Mouse (Mus musculus) mature B cell (primary cell): Measurements from ENCODE around the gene Tigd4.
"Not testable (repeated sequence)": the region's sequence is repeated elsewhere in the genome, so short reads cannot be mapped to it uniquely, and the experiment has no call there.

Source experiments
- in situ Hi-C: fragments of 300-500 bp; cut with MboI; formaldehyde crosslinking; loops from 2 replicates; pipeline ENCODE4 v1.14.3; 2019

The Tigd4 gene

DNA sequence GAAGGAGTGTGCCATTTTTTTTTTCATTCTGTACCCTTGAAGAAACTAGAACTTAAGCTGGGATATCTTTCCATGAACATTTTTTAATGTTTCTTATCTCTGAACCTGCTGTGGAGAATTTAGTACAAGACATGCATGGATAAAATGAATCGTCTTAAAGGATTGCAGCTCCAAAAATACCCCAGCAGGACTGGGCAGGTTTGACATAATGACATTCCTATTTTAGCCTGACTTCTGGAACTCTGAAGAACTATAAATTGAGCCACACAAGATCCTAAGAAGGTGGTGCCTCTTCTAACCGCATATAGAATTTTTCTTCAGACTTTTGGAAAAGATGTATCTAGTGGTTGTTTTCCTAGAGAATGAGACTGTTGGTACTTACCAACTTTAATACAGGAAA, at the start of gene Tigd4:
TSS of gene Tigd4 (plus strand) at position 301 of the 400 bp plus-strand sequence.
- in situ Hi-C loops: no loop called here

DNA sequence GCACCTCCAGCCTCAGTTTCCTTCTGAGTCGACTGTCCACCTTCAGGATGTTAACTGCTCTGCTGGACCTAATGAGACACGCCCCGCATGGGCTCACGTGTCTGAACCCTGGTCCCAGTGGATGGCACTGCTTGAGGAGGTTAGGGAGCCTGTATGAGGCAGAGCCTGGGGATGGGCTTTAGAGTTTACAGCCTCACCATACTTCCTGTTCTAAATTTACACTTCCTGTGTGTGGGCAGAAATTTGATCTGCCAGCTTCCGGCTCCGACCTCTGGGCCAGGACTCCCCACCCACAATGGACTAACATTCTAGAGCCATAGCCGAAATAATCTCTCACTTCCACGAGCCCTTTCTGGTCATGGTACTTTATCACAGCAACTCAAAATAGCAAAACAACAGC, 46.2 kb upstream of the Tigd4 start:
- in situ Hi-C loops: loop anchor here (10.0 kb wide), 1 partner anchor 202 kb away; no protein-coding TSS in a partner anchor

DNA sequence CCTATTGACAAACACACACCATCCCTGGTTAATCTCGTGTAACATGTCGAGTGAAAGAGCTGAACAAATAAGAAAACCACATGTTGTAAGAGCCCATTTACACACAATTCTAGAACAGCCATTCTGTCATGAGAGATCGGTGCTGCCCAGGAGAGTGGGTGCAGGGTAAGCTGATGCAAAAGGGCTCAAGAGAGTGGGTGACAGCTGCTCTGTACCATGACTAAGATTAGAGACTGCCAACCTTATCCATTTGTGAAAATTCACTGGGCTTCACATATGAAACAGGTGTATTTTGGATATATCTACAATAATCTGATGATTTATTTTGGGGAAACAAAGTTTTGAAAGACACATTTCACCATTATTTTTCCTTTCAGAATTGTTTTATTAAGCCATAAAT, 37.6 kb upstream of the Tigd4 start:
- in situ Hi-C loops: no loop called here

DNA sequence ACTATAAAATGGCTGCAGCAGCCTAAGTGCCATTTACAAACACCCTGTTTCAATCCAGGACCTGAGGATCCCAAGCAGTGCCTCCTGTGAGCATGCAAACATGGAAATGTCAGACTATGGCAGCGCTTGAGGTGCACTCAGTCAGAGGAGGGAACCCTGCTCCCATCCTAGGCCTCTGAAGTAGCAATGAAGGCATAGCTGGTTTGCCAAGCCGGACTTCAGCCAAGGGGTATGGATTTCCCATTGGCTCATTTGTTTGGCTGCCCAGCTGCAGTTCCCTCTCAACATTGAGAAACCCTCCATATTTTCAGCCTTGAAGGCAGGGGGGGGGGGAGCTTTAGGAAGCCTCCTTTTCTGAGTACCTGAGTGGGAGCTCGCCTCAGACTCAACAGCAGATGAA, 35.1 kb upstream of the Tigd4 start:
- in situ Hi-C loops: no loop called here

DNA sequence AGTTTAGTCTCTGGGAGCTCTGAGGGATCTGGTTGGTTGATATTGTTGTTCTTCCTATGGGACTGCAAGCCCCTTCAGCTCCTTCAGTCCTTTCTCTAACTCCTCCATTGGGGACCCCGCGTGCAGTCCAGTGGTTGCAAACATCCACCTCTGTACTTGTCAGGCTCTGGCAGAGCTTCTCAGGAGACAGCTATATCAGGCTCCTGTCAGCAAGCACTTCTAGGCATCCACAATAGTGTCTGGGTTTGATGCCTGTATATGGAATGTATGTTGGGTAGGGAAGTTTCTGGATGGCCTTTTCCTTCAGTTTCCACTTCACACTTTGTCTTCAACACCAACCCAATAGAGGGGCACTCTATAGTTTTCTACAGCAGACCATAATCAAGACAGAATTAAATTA, 30.5 kb upstream of the Tigd4 start:
- in situ Hi-C loops: not testable (repeated sequence)

DNA sequence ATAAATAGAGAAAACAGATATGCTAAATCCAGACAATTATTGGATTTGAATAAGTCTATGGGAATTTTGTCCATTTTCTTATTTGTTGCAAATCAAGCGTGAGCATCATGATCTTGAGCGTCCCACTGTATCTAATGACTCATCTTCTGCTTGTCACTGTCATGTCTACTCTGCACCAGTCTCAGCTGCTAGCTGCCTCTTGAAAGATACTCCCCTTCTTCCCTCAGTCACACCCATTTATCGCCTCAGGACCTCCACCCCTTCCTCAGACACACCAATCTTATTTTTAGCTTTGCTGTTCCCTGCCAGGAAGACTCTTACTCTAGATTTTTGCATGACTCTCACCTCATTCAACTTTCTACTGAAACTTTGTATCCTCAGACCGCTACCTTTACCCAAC, 30.0 kb upstream of the Tigd4 start:
- in situ Hi-C loops: no loop called here

DNA sequence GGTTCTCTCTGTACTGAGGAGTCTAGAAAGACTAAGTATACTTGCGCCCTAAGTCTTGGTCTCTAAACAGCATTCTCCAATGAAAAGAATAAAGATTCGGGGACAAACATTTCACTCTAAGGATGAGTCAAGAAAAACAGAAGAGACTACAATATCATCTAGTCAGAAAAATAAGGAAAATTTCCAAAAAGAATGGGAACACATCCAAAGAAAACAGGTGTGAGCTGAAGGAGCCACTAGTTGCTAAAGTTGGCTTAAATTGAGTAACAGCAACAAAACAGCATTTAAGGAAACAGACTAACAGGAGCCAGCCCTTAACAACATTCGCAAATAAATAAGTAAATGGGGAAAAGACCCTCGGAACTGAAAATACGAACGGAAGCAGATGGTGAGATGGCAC, 24.8 kb upstream of the Tigd4 start:
- in situ Hi-C loops: no loop called here

DNA sequence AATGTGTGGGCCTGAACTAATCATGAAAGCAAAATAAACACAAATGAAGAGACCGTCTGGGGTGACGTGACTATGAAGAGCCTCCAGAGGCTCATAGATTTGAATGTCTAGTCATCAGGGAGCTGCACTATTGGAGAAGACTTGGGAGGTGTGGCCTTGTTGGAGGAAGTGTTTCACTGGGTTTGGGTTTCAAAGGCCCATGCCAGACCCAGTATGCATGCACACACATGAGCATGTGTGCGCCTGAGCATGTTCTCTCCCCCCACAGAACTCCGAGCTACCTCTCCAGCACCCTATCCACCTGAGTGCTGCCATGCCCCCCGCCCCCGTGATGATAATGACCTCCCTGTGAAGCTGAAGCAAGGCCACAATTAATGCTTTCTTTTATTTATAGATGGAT, 23.8 kb upstream of the Tigd4 start:
- in situ Hi-C loops: no loop called here

DNA sequence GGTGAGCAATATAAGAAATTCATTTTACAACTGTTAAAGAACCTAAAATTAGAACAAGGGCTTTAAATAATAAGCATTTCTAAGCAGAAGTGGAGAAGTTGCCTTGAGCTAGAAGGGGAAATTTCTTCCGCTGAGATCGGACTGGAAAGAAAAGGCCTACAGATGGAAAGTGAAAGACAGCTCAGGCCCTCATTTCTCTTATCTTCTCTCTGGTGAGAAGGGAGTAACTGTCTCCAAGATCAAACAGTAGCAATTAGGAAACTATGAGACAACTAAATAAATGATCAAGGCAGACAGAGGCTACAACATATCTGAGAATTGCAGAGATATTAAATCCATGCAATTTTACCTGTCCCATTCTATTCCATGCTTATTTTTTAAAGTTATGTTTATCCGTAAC, 22.9 kb upstream of the Tigd4 start:
- in situ Hi-C loops: no loop called here

DNA sequence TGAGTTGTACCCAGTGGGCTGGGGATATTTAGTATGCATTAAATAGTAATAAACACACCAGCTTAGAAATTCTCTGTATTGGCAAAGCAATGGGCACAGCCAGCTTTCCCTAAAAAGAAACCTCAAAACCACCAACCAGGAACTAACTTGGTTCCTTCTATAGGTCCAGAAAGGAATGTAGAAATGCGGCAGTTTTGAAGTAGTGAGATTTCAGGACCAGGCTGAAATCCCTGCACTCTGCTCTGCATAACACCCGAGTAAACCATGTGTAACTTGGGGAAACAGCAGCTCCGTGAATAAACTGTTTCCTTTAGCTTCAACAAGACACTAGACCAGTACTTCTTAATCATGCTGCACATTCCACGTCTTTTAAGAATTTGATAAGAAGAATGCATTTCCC, 12.7 kb upstream of the Tigd4 start:
- in situ Hi-C loops: no loop called here

DNA sequence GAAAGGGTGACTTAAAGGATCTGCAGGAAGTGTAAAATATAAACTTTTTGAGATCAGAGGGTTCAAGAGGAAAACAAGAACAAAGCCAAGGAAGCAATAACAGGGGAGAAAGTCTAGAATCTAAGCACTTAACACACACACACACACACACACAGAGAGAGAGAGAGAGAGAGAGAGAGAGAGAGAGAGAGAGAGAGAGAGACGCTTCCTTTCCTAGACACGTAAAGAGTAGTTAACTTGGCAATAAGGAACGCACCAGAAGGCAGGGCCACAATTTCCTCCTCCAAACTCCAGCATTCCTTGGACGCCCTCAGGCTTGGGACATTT, 11.7 kb upstream of the Tigd4 start:
- in situ Hi-C loops: no loop called here

DNA sequence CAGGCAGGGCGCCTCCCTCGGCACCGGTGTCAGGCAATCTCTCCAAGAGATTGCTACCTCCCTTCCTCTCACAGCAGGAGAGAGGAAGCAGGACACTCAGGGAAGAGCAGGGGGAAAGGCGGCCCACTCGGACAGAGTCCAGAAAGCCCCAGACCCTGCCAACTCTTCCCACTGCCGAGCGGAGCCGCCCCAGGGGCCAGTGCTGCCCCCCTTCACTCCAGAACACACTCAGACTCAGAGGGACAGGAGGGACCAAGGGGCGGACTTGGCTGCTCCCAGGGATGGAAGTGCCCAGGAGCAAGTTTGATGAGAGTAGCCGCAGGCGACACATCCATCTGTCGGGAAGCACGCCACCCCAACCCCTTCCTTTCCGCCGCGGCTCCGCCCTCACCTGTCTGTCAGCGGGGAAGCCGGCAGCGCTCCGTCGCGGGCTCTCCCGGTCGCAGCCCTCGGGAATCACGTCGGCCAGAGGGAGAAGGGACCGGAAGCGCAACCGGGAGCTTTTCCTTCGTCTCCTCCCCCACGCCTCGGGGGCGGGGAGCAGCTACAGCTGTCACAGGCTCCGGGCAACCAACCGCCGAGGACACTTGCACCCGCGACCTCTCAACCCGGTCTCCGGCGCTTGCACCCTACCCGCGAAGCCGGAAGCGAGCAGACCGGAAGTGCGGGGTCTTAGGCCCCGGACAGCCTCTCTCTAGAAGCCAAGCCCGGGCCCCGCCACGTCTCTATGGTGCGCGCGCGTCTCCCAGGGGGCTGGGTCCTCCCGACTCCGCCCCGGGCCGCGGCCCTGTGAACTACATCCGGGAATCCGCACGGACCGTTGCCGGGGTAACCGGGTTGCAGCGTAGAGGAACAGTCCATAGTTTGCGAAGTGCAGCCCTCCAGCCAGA, 11.1 kb upstream of the Tigd4 start, which contains the start of gene Arfip1:
TSS of gene Arfip1 (minus strand) at position 603 of the 890 bp plus-strand sequence.
- in situ Hi-C loops: no loop called here

DNA sequence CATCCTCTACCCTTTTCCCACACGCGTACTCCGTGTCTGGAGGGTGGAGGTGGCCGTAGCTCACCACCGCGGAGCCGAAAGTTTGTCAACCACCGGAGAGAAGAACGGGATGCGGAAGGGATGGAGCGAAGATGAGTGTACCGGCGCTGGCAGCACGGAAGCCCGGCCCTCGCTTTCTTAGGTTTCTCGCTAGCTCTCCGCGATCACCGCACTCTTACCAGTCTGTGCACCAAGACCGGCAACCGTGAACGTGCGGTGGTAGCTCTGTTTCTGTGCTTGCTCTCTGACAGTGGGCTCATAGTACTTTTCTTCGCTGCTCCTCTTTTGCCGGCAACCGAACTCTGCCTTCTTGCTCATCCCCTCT, 10.5 kb upstream of the Tigd4 start:
- in situ Hi-C loops: no loop called here

DNA sequence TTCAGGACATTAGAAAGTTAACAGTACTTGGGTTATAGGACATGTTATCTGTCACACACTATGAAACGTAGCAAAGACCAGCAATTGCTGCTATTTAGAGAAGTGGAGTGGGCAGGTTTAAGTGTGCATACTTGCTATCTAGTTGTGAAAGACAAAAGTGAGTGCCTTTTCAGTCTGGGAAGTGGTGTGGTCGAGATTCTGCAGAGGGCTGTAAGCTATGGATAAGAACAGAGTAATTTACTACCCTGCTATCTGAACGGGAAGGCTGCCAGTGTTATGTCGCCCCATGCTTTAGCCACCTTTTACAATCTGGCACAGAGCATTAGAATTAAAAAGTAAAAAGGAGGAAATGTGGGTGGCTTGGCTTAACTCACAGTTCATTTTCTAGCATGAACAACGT, 6.6 kb upstream of the Tigd4 start:
- in situ Hi-C loops: no loop called here

DNA sequence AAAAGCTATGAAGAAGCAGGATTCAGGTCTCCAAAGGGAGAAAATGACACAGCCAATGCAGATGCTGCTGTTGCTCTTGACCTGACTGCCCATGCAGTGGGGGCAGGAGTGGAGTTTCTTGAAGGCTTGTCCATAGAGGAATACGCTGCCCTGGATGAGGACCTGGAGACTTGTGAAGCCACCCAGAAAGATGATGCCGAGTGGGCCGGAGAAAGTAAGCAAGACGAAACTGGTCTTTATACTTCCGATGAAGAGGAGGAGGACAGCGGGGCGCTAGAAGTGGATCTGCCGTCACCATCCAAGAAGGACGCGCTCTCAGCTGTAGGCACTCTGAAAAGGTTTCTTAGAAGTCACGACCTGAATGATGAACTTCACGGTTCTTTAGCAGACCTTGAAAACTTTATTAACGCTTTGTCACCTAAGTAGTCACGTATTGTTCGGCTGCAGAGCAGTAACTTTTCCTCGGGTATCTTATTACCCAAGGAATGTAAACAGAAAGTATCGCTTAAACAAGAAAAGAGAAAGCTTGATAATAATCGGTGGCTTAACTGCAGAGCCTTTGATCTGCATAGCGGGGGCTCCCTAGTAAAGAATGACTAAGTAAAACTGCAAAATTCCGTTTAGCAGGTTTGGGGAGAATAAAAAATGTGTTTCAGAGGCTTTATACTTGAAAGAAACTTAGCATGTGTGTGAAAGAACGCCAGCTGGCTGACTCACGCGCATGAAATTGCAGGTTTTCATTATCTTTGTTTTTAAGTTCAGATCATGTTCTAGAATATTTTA, 1.7 kb downstream of the Tigd4 start:
- in situ Hi-C loops: no loop called here

DNA sequence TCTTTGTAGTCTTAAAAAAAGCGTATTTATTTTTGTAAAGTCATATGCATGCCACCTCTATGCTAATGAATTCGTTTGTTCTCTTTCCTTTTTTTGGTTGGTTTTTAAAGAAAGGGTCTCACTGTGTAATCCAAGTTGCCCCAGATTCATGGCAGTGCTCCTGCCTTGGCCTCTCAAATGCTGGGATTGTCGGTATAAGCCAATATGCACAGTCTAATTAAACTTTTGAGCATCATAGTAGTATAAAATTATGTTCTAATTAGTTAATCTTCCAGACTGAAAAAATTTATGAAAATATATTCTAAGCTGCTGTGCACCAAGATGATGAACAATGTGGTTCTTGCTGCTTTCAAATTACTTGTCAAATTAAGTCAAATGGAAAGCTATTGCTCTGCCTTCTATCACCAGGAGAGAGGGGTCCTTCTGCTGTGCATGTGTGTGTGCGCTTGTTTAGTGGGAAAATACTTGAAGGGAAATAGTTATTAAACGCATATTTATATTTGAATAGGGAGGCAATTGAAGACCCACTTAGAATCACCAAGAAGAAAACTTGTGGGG, 2.4 kb downstream of the Tigd4 start:
- in situ Hi-C loops: no loop called here

DNA sequence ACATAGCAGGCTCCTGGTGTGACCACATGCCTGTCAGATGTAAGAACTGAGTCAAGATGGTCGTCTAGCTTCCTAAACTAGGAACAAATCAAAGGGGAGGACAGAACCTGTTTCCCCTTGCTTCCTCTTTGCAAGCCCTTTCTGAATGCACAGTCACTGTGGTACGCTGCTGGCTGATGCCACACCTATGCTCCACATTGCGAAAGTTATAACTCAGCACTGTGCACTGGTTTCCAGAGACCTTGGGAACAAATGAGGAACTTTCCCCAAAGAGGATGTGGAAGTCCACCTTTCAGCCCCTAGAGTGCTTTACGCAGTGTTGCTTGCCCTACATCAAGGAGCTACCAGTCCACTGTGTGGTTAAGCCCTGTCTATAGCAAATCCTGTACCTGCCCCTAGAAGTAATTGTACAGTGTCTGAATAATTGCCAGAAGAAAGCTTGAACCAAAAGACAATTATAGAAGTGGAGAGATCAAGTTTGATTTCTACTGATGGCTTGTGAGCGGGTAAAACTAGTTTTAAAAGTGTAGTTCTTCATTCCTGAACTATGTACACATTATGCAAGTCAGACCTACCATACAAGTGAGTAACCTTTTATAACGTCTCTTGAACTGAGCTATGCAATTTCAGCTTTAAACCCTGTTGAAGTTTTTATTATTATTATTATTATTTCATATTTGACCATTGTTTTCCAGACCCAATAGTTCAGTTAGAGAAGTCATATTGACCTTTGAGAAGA, 4.8 kb downstream of the Tigd4 start:
- in situ Hi-C loops: no loop called here

DNA sequence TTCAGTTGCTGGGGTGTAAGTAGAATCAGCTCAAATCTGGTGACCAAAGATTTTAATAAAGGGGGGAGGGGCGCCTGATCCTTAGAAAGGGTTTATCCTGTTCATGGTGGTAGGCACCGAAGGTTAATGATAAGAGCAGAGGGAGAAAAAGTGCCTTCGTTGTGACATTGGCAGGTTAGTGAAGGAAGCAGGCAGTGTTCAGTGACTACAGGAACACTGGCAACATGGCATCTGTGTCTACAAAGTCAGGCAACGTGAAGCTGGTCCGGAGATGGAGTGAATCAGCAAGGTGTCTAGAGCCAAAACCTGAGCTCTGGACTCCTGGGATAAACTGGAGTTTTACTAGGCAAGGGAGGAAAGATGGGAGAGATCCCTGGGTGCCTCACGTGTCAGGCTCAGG, 5.4 kb downstream of the Tigd4 start:
- in situ Hi-C loops: no loop called here

DNA sequence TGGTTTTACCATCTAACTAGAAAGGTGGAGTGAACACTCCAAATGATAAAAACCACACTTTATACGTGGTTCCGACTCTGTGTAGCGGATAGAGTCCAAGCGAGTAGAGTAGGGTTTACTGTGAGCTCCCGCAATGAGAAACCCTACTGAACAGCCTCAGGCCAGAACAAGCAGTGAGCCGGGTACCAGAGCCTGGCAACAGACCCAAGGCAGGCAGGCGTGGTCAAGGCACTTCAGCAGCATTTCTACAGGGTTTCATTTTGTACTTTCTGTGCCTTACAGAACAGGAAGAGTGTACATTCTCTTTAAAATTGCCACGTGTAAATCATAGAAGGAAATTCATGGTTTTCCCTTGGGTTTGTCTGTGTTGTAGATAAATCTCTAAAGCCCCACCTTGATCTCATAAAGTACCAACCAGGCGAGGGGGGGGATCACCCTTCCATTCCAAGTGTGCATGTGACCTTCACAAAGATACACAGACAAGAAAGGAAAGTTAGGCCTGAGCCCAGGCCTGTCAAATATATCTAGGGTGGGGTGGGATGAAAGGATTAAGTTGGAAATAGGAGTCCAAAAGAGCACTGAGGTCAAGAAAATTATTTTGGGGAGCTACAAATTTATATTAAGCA, 8.6 kb downstream of the Tigd4 start:
- in situ Hi-C loops: no loop called here

DNA sequence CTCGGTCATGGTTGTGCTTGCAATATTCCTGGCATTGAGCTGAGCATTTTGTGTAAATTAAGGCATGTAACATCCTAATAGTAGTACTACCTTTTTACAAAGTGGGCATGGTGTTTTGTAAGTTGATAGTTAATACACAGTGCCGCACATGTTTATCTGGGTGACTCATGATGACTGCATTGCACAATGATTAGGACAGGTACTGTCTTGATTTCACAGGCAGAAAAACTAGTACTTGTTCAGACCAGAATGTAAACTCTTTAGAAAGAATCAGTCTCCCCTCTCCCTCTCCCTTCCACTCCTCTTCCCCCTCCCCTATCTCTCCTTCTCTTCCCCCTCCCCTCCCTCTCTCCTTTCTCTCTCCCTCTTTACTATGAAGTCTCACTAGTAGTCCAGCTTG, 9.4 kb downstream of the Tigd4 start:
- in situ Hi-C loops: no loop called here

DNA sequence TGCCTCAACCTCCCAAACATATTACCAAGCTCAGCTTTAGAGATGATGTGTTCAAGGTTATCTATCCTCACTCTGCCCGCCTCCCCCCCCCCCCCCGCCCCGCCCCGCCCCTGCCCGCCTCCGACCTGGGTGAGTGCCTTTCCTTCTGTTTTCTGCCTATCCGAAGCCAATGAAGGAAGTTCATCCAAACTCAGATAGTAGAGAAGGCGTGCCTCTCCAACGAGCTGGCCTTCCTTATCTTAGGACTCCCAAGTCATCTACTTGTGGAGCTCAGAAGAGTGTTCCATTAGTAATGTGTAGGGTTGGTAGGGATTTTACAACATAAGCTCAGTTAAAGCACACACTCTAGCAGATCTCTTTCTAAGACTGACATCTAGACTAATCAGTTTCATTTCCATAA, 9.8 kb downstream of the Tigd4 start:
- in situ Hi-C loops: no loop called here

DNA sequence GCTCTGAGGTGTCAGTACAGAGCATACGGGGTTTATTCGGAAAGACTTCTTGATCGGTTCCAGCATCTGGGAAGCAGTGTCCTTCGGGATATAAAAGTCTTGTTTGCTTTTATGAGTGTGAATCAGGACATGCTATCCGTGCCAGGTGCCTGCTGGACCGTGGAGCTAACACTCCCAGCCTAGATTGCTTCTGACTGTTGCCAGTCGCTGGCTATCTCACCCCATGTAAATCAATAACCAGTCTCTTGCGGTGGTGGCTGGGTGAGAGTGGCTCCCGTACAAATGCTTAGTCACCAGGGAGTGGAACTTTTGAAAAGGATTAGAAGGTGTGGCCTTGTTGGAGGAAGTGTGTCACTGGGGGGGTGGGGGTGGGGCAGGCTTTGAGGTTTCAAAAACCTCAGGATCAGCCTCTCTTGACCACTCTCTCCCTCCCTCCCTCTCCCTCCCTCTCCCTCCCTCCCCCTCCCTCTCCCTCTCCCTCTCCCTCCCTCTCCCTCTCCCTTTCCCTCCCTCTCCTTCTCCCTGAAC, 16.9 kb downstream of the Tigd4 start:
- in situ Hi-C loops: no loop called here
